Mouse (Mus musculus) CH12.LX (cell line): ENCODE measurements around the gene Grid1. TPM values are rescaled to one million over a fixed set of nuclear protein-coding genes. Genes with fewer than 3 reads are reported as not detected.

Experiments used
- DNase-seq: peaks from one replicate; pipeline ENCODE4 v3.0.0-alpha.2; 2013; ENCODE audit errors: extremely low read depth
- H3K27ac ChIP-seq: 2 replicates; pipeline ENCODE4 v1.5.1; 2012; ENCODE audit warnings: low read depth, mild to moderate bottlenecking, control low read depth, moderate library complexity; ENCODE audit not compliant: insufficient read depth
- H3K27me3 ChIP-seq: replicated peaks from 2 replicates; pipeline ENCODE3; 2012; ENCODE audit warnings: inconsistent platforms
- H3K36me3 ChIP-seq, 2 experiments: replicated peaks in 1 of 2; 2 replicates each; pipeline versions ENCODE3 to v1.6.1; 2012; ENCODE audit warnings: inconsistent platforms in 1 of 2, low read length in 1 of 2, mild to moderate bottlenecking in 1 of 2, mixed read lengths in 1 of 2, moderate library complexity in 1 of 2; ENCODE audit not compliant: control insufficient read depth in 1 of 2, insufficient read depth in 1 of 2
- H3K4me1 ChIP-seq, 2 experiments: 2 replicates each; pipeline ENCODE4 v1.6.1; 2012; ENCODE audit warnings: inconsistent platforms in 1 of 2, moderate library complexity in 1 of 2; ENCODE audit not compliant: insufficient read depth in 2 of 2, control insufficient read depth in 1 of 2
- H3K4me2 ChIP-seq: 2 replicates; pipeline ENCODE4 v1.6.1; 2012; ENCODE audit warnings: low read depth, mild to moderate bottlenecking, control low read depth; ENCODE audit not compliant: poor library complexity, insufficient read depth, severe bottlenecking
- H3K4me3 ChIP-seq, 3 experiments: fragments of 150-350 bp in 1 of 3; sonication (generic) in 1 of 3; replicated peaks in 1 of 3; 2 replicates each; pipeline versions ENCODE3 to v1.5.1; 2011 to 2012; ENCODE audit warnings: low read depth in 2 of 3, low read length in 2 of 3, mild to moderate bottlenecking in 2 of 3, moderate library complexity in 2 of 3, control low read depth in 1 of 3, improper control_type of control experiment in 1 of 3, inconsistent platforms in 1 of 3, mixed read lengths in 1 of 3; ENCODE audit not compliant: poor library complexity in 1 of 3
- H3K79me2 ChIP-seq: replicated peaks from 2 replicates; pipeline ENCODE4 v1.6.1; 2012; ENCODE audit warnings: mild to moderate bottlenecking, moderate library complexity; ENCODE audit not compliant: control insufficient read depth, poor library complexity, insufficient read depth, severe bottlenecking; ENCODE audit errors: extremely low read depth
- H3K9ac ChIP-seq: 2 replicates; pipeline ENCODE4 v1.6.1; 2012; ENCODE audit warnings: low read depth, mild to moderate bottlenecking, control low read depth, moderate library complexity; ENCODE audit not compliant: insufficient read depth
- H3K9me3 ChIP-seq: replicated peaks from 2 replicates; pipeline ENCODE3; 2012; ENCODE audit warnings: low read length, inconsistent platforms, mixed read lengths
- BHLHE40 ChIP-seq: IDR thresholded peaks from 2 replicates; pipeline ENCODE4 v1.6.1; 2011; ENCODE audit warnings: mild to moderate bottlenecking, low read depth, low read length, improper control_type of control experiment
- E2F4 ChIP-seq: IDR thresholded peaks from 2 replicates; pipeline ENCODE4 v1.6.1; 2011; ENCODE audit warnings: low read depth, low read length, improper control_type of control experiment; ENCODE audit not compliant: insufficient replicate concordance
- ELF1 ChIP-seq: IDR thresholded peaks from 2 replicates; pipeline ENCODE4 v1.6.1; 2014; ENCODE audit warnings: low read depth, mild to moderate bottlenecking, inconsistent platforms, low read length, improper control_type of control experiment
- EP300 ChIP-seq: IDR thresholded peaks from 2 replicates; pipeline ENCODE4 v1.6.1; 2011; ENCODE audit warnings: low read length, improper control_type of control experiment
- ETS1 ChIP-seq: conservative IDR thresholded peaks from 2 replicates; pipeline ENCODE4 v1.6.1; 2012; ENCODE audit warnings: low read depth, mild to moderate bottlenecking, inconsistent platforms, low read length, improper control_type of control experiment, moderate library complexity
- GABPA ChIP-seq: IDR thresholded peaks from 2 replicates; pipeline ENCODE4 v1.6.1; 2012; ENCODE audit warnings: low read depth, low read length, improper control_type of control experiment, inconsistent platforms; ENCODE audit not compliant: insufficient replicate concordance
- HCFC1 ChIP-seq: IDR thresholded peaks from 2 replicates; pipeline ENCODE4 v1.6.1; 2012; ENCODE audit warnings: low read depth, mild to moderate bottlenecking, inconsistent platforms, low read length, improper control_type of control experiment
- JUN ChIP-seq: IDR thresholded peaks from 2 replicates; pipeline ENCODE4 v1.6.1; 2011; ENCODE audit warnings: low read depth, mild to moderate bottlenecking, low read length, improper control_type of control experiment, moderate library complexity; ENCODE audit not compliant: insufficient read depth
- JUND ChIP-seq: conservative IDR thresholded peaks from 2 replicates; pipeline ENCODE4 v1.6.1; 2011; ENCODE audit warnings: low read depth, low read length, improper control_type of control experiment
- KAT2A ChIP-seq: IDR thresholded peaks from 2 replicates; pipeline ENCODE4 v1.6.1; 2012; ENCODE audit warnings: low read length, improper control_type of control experiment, inconsistent platforms; ENCODE audit not compliant: insufficient replicate concordance
- MAFK ChIP-seq: IDR thresholded peaks from 2 replicates; pipeline ENCODE4 v1.6.1; 2011; ENCODE audit warnings: low read length, improper control_type of control experiment; ENCODE audit not compliant: insufficient replicate concordance
- MAX ChIP-seq: IDR thresholded peaks from 2 replicates; pipeline ENCODE4 v1.6.1; 2011; ENCODE audit warnings: low read length, improper control_type of control experiment
- MAZ ChIP-seq: IDR thresholded peaks from 2 replicates; pipeline ENCODE4 v1.6.1; 2012; ENCODE audit warnings: low read depth, mild to moderate bottlenecking, inconsistent platforms, low read length, improper control_type of control experiment, moderate library complexity
- MEF2A ChIP-seq: IDR thresholded peaks from 2 replicates; pipeline ENCODE4 v1.6.1; 2014; ENCODE audit warnings: low read depth, mild to moderate bottlenecking, inconsistent platforms, low read length, improper control_type of control experiment, borderline replicate concordance
- MXI1 ChIP-seq: IDR thresholded peaks from 2 replicates; pipeline ENCODE4 v1.6.1; 2011; ENCODE audit warnings: mild to moderate bottlenecking, low read depth, low read length, improper control_type of control experiment
- NELFE ChIP-seq: IDR thresholded peaks from 2 replicates; pipeline ENCODE4 v1.6.1; 2011; ENCODE audit warnings: low read depth, low read length, improper control_type of control experiment
- POLR2A ChIP-seq: IDR thresholded peaks from 2 replicates; pipeline ENCODE4 v1.6.1; 2011; ENCODE audit warnings: low read depth, mild to moderate bottlenecking, improper control_type of control experiment, low read length
- RAD21 ChIP-seq: IDR thresholded peaks from 2 replicates; pipeline ENCODE4 v1.6.1; 2011; ENCODE audit warnings: low read depth, mild to moderate bottlenecking, low read length, improper control_type of control experiment, moderate library complexity
- RCOR1 ChIP-seq: conservative IDR thresholded peaks from 2 replicates; pipeline ENCODE4 v1.6.1; 2012; ENCODE audit warnings: low read depth, mild to moderate bottlenecking, inconsistent platforms, low read length, improper control_type of control experiment
- SIN3A ChIP-seq: IDR thresholded peaks from 2 replicates; pipeline ENCODE4 v1.6.1; 2012; ENCODE audit warnings: low read length, improper control_type of control experiment, inconsistent platforms
- SMC3 ChIP-seq: IDR thresholded peaks from 2 replicates; pipeline ENCODE4 v1.6.1; 2011; ENCODE audit warnings: low read depth, low read length, improper control_type of control experiment
- TBP ChIP-seq: conservative IDR thresholded peaks from 2 replicates; pipeline ENCODE4 v1.6.1; 2011; ENCODE audit warnings: low read depth, low read length, improper control_type of control experiment
- TCF12 ChIP-seq: IDR thresholded peaks from 2 replicates; pipeline ENCODE4 v1.6.1; 2014; ENCODE audit warnings: low read depth, mild to moderate bottlenecking, inconsistent platforms, low read length, improper control_type of control experiment
- USF2 ChIP-seq: conservative IDR thresholded peaks from 2 replicates; pipeline ENCODE4 v1.6.1; 2011; ENCODE audit warnings: low read depth, low read length, improper control_type of control experiment
- ZC3H11A ChIP-seq: IDR thresholded peaks from 2 replicates; pipeline ENCODE4 v1.6.1; 2012; ENCODE audit warnings: low read depth, mild to moderate bottlenecking, inconsistent platforms, low read length, improper control_type of control experiment
- ZKSCAN1 ChIP-seq: IDR thresholded peaks from 2 replicates; pipeline ENCODE4 v1.6.1; 2012; ENCODE audit warnings: low read depth, inconsistent platforms, low read length, improper control_type of control experiment, borderline replicate concordance
- dilution Hi-C: fragments of 300-500 bp; cut with MboI; formaldehyde crosslinking; loops from 2 replicates; pipeline ENCODE4 v1.14.3; 2020; ENCODE audit warnings: low sequenced_read_pairs; ENCODE audit not compliant: extremely low pct_unique_long_range_greater_than_20kb, extremely low pct_ligation_motif_present
- in situ Hi-C: fragments of 300-500 bp; cut with MboI; formaldehyde crosslinking; loops from 3 replicates; pipeline ENCODE4 v1.14.3; 2019; ENCODE audit warnings: low sequenced_read_pairs, low pct_ligation_motif_present, low pct_unique_long_range_greater_than_20kb, mixed read lengths
- polyA plus RNA-seq: library from polyadenylated mRNA; unstranded; fragments of >175 nt; gene quantifications from 2 replicates; pipeline ENCODE4 v1.2.1, GENCODE M21; 2012; ENCODE audit warnings: low read depth; ENCODE audit not compliant: insufficient read length
- total RNA-seq, 2 experiments: library from RNA; depleted of rRNA; stranded (reverse); fragments of 300-350 nt in 1 of 2; fragments of >200 nt in 1 of 2; gene quantifications; 2 replicates each; pipeline ENCODE4 v1.2.3; 2012 to 2014

Grid1 gene
- total and polyA plus RNA-seq, 3 experiments, result not detected

DNA sequence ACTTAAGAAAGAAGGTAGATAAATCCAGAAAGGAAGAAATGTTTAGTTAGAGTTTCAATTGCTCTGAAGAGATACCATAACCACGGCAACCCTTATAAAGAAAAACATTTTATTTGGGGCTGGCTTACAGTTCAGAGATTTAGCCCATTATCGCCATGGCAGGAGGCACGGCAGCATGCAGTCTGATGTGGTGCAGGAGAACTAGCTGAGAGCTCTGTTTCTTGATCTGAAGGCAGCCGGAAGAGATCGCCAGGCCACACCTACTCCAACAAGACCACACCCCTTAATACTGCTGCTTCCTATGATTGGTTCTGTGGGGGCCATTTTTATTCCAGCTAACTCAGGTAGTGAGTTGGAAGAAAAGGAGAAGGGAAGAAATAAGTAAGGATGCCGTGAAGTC lies 45.7 kb upstream of the Grid1 start:
- Histone ChIP-seq H3K4me1 (peaks cover 4 to 5% of the 10 kb centered on the region in 2 experiments), H3K4me2 (no peak overlapping the region), H3K27ac (no peak overlapping the region), H3K4me3 (no peak overlapping the region), H3K9me3 (peaks cover 9% of the 10 kb centered on the region), H3K36me3 (no peaks in the 10 kb centered on the region), H3K9ac (no peak overlapping the region), H3K79me2 (no peaks in the 10 kb centered on the region), H3K27me3 (no peaks in the 10 kb centered on the region)
- dilution Hi-C loops (loop anchor here (25.0 kb wide), 1 partner anchor 162 kb away; the partner anchor contains the start of gene Opn4), in situ Hi-C loops (loop anchor here (5.0 to 25.0 kb wide), 2 partner anchors 152 to 337 kb away; no protein-coding TSS in a partner anchor)
- no peak for TF ChIP-seq ELF1
- TF ChIP-seq MAX, result no peak
- TF ChIP-seq MXI1, result no peak
- TF ChIP-seq MAFK, result no peak
- no peak for TF ChIP-seq SMC3
- no peak for TF ChIP-seq ZKSCAN1
- no peak for TF ChIP-seq RAD21
- TF ChIP-seq TBP, result no peak
- TF ChIP-seq MEF2A, result no peak
- no peak for TF ChIP-seq MAZ
- no peak for TF ChIP-seq BHLHE40
- TF ChIP-seq RCOR1, result no peak
- TF ChIP-seq SIN3A, result no peak
- no peak for TF ChIP-seq JUND
- TF ChIP-seq POLR2A, result no peak
- no peak for TF ChIP-seq TCF12
- TF ChIP-seq JUN, result no peak
- TF ChIP-seq KAT2A, result no peak
- TF ChIP-seq ZC3H11A, result no peak
- DNase-seq, result no peak

DNA sequence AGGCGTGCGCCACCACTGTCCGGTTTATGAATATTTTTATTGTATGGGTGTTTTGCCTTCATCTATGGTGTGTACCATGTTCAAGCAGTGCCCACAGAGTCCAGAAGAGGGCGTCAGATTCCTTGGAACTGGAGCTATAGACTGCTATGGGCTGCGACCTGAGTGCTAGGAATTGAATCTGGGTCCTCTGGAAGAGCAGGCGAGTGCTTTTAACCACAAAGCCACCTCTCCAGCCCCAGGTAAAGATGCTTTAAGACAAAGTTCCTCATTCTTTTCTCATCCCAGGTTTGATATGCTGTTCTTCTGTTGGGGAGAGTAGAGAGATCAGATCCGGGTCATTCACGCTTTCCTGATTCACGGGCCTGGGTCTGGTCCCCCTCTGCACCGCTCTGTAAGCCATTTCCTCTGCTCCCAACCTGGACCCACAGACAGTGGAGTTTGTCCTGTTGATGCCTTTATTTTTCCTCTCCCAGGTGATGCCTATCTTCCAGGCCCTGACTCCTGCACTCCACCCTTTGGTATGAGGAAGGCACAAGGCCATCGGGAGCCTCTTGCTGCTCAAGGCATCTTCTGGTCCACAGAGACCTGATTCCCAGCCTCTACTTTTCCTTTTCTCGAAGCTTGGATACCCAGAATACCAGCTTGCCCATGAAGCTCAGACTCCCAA lies 43.1 kb upstream of the Grid1 start:
- in situ Hi-C loops, result no loop called here
- no peak for DNase-seq
- no peak overlapping the region for H3K4me2 ChIP-seq
- dilution Hi-C loops, result no loop called here
- H3K4me1 ChIP-seq, result peaks cover 2 to 14% of the 10 kb centered on the region in 2 experiments; a peak in 2 of 4 replicates
- no peaks in the 10 kb centered on the region for H3K79me2 ChIP-seq
- peaks cover 9% of the 10 kb centered on the region for H3K9me3 ChIP-seq
- TF ChIP-seq ETS1 (no peak), USF2 (no peak), ELF1 (no peak), MAFK (no peak), EP300 (no peak), HCFC1 (no peak), NELFE (no peak), ZC3H11A (no peak), TCF12 (no peak), E2F4 (no peak), MAX (no peak), GABPA (no peak)
- H3K9ac ChIP-seq, result no peak overlapping the region
- H3K27me3 ChIP-seq, result peaks cover 2% of the 10 kb centered on the region
- no peaks in the 10 kb centered on the region for H3K36me3 ChIP-seq
- no peak overlapping the region for H3K4me3 ChIP-seq
- H3K27ac ChIP-seq, result no peak overlapping the region
